In the genomic region with DNA sequence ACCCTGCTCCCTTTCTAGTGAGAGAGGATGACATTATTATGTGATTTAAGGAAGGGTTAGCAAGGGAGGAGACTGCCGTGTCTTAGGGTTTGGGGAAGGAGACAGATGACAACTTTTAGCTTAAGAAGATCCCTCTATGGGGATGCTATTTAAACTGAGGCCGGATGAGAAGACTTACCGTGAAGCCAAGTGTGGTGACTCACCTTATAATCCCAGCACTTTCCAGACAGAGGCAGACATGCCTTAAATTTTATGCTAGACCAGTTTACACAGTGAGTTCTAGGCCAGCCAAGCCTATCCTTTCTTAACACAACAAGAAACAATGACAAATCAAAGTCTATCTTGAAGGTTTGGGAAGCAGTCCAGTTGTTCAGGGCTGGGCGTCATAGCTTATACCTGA, we compare ENCODE assay signal across 16 mouse cellular contexts.
"Had no signal": no experiment of that assay in that cellular context is flagged by ENCODE, and none has a peak within 500 bp of the region (broad histone marks: within the 10 kb centered on the region; RNA-seq: fewer than 3 reads in every experiment).

No protein-coding gene starts in this region.

- DNase-seq: retina, postnatal 1 day; right cerebral cortex, adult 18-20 months; right cerebral cortex, postnatal 14 days; right cerebral cortex, postnatal 25 days; right cerebral cortex, postnatal 4 days; spleen, adult 18-20 months; thymus, adult 18-20 months; thymus, adult 2 months; thymus, postnatal 14 days; thymus, postnatal 25 days; thymus, postnatal 36 days; thymus, postnatal 4 days had no signal

- H3K27me3 ChIP-seq: neural tube, embryonic 12.5 days; neural tube, embryonic 13.5 days; neural tube, embryonic 15.5 days; stomach, embryonic 15.5 days had no signal
